Mouse (Mus musculus): Measurements from ENCODE around the gene Atg3. TPM values are rescaled to one million over a fixed set of nuclear protein-coding genes. Genes with fewer than 3 reads are reported as not detected.

Atg3 gene
- 10 to 100 TPM; 39.9 to 45.3 TPM for total RNA-seq (2021)
- long read RNA-seq, experiment 1, transcript Atg3-201 (12 exons, 2,057 nt): major isoform, 126 of 151 reads
- long read RNA-seq, experiment 1, partial matches to known transcripts: 13 of 151 reads
- long read RNA-seq, experiment 1, other reads (novel, unspliced or antisense): 12 of 151 reads
- long read RNA-seq, experiment 2, transcript Atg3-201 (12 exons, 2,057 nt): major isoform, 68 of 86 reads
- long read RNA-seq, experiment 2, partial matches to known transcripts: 15 of 86 reads
- long read RNA-seq, experiment 2, other reads (novel, unspliced or antisense): 3 of 86 reads

GRCm38 (mm10) chr16:45158522-45159388 is at the start of gene Atg3, which contains the start of gene Slc35a5:
Atg3 (plus strand) TSS chr16:45158785.
Slc35a5 (minus strand) TSS chr16:45158706.
- peak; percentile 96 for DNase-seq

DNA sequence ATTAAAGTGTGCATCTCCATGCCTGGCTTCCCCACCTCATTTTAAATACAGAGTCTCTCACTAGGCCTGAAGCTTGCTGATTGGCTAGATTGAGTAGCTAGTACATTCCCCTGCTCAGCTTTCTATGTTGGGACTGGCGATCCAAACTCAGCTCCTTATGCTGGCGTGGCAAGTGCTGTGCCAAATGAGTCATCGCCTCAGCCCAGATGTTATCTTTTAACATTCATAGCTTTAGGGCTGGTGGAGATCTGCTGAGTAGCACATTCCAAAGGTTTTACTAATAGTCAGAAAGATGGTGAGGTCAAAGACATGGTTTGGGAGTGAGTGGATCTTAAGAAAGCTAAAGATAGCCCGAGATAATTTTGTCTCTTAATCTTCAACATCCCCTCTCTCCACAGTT is 48.1 kb upstream of the Atg3 start:
- peak; percentile 60 for DNase-seq

DNA sequence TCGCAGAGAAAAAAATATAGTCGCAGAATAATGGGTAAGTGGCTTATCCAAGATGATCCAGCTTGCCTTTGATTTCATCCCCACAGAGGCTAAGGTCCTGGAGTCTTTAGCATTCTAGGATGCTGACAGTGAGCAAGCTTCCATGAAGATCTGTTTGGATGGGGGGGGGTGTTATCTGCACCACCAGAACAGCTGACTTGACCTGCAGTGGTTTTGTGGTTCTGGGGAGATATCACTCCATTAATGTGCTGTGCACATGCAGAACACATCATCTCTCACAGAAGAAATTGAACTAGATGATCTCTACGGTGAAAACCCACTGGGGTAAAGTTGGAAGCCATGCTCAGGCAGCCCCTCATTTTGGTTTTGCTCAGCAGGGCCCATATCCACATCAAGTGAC is 41.4 kb upstream of the Atg3 start:
- no peak for DNase-seq

GRCm38 (mm10) chr16:45118760-45119159 is 39.8 kb upstream of the Atg3 start:
- DNase-seq: no peak

DNA sequence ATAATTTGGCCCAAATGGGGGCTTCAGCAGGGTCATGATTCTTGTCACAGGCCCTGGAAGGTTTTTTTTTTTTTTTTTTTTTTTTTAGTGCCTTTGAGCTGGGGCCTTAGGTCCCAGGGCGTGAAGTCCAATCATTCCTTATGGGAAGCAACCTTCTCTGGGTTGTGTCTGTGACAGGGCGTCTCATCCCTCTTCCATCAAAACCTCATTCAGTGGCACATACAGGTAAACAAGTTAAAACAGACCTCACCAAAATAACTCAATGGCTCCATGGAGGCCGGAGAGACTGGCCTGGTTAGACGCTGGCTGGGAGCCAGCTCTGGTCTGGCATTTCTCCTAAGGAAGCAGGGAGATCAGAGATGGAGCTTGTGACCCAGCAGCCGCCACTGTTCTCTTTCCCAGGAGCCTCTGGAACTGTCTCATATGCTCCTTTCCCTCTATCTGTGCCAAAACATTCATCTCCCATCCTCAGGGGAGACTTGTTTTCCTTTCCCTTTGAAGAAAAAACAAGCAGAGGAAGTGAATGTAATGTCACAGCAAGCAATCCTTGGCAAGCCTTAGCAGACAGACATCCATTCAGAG is 37.6 kb upstream of the Atg3 start:
- DNase-seq: peak; percentile 81

DNA sequence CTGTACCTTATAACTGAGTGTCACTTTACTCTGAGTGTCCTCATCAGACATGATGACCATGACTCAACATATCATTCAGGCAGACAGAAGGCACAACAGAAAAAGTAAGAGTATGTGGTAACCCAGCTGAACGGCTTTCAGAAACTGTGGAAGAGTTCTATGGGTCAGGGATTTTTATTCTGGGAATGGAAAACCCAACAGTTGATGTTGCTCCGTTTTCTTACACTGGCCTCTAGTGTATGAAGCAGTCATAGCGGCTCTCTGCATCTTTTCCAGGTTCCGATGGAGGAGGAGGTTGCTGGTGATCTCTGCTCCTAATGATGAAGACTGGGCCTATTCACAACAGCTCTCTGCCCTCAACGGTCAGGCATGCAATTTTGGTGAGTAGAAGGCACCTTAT is 36.0 kb upstream of the Atg3 start:
- peak; percentile 31 for DNase-seq

DNA sequence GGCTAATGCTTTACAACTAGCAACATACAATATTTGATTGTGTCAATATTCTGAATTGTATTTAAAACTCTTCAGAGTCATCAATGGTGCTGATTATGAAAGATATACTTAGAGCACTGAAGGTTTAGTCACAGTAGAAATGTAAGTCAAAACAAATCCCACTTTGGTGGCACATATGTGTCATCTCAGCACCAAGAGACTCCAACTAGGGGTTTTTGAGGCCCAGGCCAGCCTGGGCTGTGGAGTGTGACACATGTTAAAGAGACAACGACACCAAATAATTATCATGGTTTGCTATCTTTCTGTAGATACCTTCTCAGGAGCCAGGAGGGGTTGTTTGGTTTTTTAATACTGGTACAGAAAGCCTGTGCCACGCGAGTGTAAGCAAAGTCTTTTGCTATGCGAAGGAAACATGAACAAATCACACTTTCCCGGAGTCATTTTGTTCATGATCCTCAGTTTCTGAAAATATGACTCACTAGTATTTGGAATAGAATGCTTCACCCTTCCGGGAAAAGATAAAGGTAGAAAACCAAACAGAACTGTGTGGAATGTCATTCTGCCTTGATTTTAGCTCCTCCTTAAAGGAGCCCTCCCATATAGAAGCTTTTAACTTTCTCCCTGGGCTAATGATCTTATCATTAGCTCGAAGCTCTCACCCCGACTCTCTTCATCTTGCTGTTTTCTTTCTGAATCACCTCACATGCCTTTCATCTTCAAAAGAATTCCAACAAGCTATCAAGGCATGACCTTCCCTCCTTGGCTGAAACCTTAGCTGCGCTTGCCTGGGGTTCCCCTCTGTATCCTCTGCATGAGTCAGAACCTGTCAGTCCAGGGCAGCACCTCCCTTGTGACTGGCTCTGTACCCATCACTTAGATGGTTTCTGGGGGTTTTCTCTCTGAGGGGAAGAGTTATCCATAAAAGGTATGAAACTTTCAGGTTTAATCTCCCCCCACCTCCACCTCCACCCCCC is 34.1 kb upstream of the Atg3 start:
- DNase-seq: peak; percentile 26

DNA sequence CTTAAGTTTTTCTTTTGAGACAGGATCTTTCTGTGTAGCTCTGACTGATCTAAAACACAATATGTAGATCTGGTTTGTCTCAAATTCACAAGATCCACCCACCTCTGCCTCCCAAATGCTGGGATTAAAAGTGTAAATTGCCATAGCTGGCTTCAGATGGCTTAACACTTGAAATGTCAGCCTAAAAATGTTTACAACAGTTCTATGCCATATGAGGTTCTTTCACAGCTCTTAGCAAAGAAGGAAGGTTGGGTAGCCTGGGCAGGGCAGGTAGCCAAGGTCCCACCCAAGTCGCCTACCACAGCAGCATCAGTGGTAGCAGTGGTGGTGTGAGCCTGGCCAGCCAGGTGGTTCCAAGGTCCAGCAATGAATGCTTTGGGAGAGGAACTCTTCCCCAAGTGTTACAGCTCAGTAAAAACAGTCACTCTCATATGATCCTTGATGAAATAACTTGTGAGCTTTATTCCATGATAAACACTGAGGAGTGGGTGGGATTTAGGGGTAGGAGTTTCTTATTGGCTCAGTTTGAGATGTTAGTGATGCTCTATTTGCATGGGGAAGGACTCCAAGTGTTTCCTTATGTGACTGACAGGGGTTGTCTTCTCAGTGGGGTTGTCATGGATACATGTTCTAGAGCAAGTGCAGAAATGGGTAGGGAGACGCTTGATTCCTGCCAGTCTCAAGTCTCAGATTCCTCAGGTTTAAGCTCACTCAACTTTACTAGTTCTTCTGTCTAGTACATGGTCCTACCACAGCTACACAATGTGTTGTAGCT is 30.5 kb upstream of the Atg3 start:
- no peak for DNase-seq

DNA sequence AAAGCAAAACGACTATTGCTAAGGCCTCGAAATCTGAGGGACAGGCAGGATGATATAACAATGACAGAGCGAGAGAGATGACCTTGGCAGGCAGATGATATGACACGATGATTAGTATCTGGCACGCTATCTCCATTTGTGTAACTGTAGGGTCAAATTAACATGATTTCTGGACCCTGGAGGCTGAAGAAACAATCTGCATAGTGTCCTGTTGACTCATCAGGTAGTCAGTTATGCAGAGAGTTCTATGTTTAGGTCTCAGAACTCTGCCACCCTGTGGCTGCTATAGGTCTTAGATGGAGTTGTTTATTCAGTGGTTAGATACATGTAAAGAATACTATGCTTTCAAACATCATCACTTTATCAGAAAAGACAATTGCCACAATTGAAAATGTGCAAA is 16.9 kb upstream of the Atg3 start:
- peak; percentile 22 for DNase-seq

DNA sequence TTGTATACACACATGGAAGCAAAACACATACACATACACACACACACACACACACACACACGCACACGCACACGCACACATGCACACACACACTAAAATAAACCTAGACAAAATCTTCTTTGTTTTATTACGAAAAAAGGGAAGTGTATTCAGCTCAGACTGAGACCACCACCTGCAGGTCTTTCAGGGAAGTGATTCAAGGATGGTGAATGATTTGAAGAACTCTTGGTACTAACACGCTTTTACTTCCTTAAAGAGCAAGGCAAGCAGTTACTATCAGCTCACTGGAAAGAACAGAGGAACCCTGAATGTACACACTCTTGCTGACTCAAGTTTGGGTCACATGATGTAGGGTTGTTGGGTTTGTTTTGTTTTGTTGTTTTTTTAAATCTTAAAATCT is 16.0 kb upstream of the Atg3 start:
- no peak for DNase-seq

DNA sequence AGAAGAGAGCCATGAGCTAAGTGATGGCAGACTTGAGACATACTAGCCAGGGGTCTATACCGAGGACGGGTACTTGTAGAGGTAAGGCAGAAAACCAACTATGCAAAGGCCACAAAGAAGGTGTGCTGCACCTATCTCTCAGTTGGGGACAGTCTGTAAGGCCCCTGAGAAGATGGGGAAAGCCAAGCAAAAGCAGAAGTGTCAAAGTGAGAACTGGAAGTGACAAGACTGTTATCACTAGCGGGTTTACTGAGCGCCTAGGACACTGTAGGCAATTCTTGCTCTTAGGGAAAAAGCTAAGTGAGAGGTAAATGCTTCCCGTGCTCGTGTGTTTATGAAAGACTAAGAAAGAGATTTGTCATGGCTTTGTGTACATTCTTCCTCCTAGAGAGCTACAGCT is 13.5 kb upstream of the Atg3 start:
- DNase-seq: no peak

GRCm38 (mm10) chr16:45148488-45149082 is 10.0 kb upstream of the Atg3 start:
- no peak for DNase-seq

DNA sequence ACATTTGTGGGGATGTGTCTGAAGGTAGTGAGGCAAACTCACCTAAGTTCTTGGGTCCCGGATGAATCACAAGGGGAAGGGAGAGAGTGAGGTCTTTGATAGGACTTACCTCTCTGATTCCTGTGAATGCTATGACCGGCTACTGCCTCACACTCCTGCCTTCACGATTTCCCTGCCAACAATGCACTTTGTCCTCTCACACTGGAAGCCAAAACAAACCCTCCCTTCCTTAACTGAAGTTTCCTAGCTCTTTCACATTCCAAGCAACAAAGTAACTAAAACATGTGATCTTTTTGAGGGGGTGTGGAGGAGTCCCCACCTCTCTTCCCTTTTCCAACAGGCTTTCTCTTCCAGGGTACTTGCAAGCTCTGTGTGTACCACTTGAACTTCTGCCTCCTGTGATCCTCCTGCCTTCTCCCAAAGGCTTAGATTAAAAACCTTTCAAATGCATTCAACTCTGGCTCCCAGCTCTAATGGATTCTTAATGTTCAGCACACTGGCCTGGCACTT is 3.8 kb upstream of the Atg3 start:
- no peak for DNase-seq

DNA sequence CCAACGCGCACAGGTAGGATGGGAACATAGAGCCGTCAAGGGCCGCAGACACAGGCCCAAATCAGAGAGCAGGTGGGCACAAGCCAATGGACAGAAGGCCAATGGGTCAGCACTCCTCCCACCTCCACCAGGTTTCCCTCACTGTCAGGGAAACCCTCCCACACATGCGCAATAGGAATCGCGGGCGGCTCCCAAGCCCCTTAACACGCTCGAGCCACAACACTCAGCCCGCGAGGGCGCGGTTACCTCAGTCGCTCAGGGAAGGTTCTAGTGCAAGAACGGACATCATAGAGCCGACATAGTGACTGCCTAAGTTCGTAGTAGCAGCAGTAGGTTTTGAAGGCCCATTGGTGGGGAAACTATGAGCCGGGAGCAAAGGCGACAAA is 456 bp upstream of the Atg3 start:
- DNase-seq: peak; percentile 80

DNA sequence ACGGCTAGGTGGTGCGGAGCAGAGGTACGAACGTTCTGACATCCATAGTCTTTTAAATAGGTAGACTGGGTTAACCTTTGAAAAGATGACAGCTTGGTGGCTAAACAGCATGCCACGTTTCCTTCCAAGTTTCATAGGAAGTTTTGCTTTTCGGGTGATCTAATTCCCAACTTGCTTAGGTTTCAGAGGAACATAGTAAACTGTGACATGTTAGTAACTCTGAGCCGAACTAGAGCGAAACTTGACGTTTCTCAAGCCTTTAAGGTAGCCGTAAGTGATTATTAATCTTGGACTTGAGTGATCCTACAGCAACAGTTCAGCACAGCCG is 768 bp downstream of the Atg3 start:
- DNase-seq: no peak

DNA sequence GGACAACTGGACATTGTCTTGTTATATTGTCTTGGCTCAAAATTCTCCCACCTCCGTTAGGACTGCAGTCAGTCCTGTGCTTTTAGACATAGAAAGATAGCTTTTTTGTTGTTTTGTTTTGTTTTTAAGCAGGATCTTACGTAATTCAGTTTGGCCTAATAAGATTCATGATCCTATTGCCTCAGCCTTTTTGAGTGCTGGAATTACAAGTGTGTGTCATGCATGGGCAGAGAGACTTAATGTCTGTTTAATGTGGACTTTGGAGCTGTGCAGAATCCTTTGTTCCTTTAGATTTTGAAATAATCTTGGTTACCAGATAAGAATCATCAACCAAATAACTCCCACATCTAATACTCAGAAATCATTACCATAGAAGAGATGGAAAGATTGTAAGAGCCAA is 20.0 kb downstream of the Atg3 start:
- no peak for DNase-seq

DNA sequence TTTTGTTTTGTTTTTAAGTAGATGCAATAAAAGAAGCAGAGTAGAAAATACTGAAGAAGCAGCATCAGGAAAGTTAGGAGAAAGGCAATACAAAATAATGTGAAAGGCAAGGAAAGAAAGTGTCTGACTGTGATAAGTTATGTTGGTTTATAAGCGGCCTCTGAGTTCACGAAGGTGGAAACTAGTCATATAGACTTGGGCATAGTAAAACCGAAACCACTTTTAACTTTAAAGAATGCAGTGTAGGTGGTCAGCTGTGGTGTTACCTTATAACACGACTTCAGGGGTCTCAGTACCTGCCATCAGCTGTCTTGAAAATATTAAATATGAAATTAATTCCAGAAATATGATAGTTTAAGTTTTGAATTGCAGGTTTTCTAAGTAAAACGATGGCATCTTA is 23.2 kb downstream of the Atg3 start:
- DNase-seq: no peak

DNA sequence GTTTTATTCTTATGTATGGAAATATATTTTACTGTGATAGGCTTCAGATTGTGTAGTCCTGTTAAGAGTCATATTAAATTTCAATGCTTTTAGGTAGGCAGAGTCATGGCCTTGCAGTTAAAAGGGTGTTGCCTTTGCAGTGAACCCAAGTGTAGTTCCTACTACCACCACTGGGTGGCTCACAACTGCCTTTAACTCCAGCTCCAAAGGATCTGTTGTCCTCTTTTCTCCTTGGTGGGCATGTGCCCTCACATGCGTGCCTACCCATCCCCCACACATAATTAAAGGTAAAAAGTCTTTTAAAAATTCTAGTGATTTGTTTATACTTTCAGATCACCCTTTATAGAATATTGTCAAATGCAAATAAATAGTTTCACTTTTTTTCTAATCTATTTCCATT is 34.0 kb downstream of the Atg3 start:
- peak; percentile 85 for DNase-seq

DNA sequence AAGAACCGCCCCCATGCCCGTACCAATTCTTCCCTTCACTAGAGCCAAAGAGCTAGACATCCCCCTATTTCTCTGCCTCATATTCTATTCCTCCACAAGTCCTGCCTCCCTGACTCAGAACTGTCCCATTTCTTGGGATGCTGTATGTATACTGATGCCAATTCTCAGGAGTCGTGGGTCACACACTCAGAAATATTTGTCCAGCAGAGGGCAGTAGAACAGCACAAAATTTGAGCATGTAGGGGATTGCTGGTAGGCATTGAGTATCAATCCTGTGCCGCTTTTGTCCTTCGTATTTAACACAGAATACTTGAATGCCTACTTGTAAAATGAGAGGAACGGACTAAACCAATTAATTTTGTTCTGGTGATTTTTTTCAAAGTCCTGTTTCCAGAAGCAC is 38.2 kb downstream of the Atg3 start:
- DNase-seq: peak; percentile 73

- DNase-seq: no peak
Measured at GRCm38 (mm10) chr16:45201395-45201794, 42.8 kb downstream of the Atg3 start.

DNA sequence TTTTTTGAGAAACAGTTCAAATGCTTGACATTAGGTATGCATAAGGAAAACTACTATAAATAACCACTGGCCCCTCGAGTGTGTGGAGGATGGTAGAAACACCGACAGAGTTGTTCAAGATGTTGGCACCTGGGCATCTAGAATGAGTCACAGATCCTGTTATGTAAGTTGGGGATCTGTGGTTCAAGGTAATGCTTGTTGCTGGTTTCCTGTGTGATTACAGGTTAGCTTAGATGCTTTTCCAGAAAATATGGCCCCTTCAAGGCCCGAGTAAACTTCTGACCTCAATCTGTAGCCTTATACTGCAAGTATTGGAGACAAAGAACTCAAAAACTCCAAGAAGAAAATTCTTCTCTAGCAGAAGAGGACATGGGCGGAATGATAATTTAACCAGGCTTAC is 45.9 kb downstream of the Atg3 start:
- DNase-seq: no peak

Data from adrenal gland, postnatal 10 days (tissue).